Mouse (Mus musculus) heart, postnatal 14 days (tissue): Measurements from ENCODE around the gene Rhobtb1. TPM values are rescaled to one million over a fixed set of nuclear protein-coding genes. Genes with fewer than 3 reads are reported as not detected.

Experiments used
- DNase-seq, 2 experiments: peaks; one replicate each; pipeline ENCODE4 v3.0.0; 2021 to 2022
- intact Hi-C: fragments of 180-260 bp; cut with DNase I; formaldehyde crosslinking; loops from one replicate; pipeline ENCODE4 v1.15.1; 2025
- total RNA-seq, 2 experiments: library from RNA; stranded (reverse); gene quantifications; 2 replicates each; pipeline ENCODE4 v1.2.3; 2021

Rhobtb1 gene
- total RNA-seq, 2 experiments from 2014 or later = 136 TPM

DNA sequence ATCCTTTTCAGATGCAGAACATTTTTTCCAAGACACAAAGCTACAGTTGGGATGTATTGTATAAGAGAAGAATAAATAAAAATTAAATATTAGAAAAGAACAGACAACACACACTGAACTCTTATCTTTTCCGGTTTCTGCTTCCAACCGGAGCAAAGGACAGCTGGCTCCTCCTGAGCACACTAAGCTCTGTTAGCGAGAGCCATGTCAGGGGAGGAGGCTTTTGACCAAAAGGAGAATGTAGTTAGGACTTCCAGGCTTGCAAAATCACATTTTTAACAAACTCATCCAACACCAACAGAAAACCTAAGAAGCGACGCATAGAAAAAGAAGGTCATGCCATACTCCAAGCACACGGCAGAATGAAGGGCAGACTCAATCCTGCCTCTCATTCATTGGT, 54.8 kb downstream of the Rhobtb1 start:
- intact Hi-C loops = no loop called here
- DNase-seq = no peak

DNA sequence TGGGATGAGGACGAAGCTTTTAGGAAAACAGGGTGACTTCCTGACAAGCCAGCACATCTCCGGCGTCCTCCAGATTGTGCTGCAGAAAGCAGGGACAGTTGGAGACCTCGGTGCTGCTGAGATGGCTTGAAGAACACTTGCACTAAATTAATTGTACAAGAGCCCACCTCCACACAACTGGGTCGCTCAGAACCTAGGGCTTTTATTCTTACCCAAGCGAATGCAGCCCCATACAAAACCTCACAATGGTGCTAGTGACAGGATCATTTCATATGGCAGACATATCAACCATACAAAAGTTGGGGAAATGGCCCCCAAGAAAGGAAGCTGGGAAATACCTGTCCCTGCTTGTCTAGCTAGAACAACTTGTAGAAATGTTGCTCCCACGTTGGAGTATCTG, 56.2 kb downstream of the Rhobtb1 start:
- intact Hi-C loops = no loop called here
- no peak for DNase-seq

DNA sequence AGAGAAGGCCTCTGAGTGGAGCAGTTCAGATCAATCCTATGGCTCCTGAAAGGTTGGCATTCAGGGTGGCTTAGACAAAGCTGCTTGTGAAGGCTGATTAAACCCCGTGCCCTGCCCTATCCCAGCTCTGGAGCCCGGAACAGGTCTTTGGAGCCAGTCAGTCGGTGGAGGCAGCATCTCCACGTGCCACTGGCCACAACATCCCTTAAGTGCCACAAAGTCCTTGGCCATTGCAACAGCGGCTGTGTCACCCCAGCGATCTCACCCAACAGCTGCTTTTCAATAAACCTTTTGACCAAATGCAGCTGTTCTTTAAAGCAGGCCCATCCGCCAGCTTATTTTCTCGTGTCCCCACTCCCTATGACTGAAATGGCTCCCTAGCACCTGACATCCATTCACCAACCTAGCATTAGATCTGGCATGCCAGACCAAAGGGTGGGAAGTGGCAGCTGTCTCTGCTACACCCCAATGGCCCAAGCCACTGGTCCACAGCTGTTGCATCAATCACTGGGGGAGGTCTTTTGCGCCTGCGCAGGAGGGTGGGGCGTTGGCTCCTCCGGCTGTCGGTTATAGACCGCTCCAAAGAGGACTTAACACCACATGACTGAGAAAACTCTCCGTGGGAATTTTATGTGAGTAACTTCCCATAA, 56.9 kb downstream of the Rhobtb1 start:
- DNase-seq = peak; percentile 45 to 56
- intact Hi-C loops = loop anchor here (1.0 kb wide), 1 partner anchor 19 kb away; no protein-coding TSS in a partner anchor

DNA sequence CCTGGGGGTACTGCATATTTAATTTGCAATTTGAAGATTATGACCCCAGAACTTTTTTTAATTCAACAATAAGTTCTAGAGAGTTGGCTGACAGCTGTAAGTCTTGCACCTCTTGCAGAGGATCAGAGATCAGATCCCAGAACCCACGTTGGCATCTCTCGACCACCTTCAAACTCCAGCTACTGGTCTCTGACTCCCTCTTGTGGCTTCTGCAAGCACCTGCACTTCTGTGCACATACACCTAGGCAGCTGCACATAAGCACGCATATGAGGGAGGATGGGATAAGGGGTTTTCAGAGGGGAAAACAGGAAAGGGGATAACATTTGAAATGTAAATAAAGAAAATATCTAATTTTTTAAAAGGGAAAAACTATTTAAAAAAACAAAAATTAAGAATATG, 57.5 kb downstream of the Rhobtb1 start:
- intact Hi-C loops = loop anchor here (1.0 kb wide), 1 partner anchor 19 kb away; no protein-coding TSS in a partner anchor
- no peak for DNase-seq

DNA sequence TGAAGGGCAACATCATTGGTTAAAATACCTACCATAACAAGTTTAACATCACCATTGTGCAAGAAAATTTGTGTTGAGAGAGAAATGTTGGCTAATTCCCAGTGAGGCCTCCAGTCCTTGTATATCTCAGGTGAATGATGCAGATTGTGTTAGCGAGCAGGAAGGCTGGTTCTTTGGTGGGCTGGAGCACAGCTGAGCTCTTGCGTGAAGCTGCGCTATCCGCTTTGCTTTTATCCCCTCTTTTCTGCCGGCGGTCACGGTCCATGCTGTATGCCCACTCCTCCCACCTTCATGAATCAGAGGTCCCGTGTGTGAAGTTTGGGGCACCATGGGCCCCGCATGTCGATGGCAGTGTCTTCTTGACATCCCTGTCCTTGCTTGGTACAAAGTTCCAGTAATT, 58.8 kb downstream of the Rhobtb1 start:
- DNase-seq = no peak
- intact Hi-C loops = no loop called here

DNA sequence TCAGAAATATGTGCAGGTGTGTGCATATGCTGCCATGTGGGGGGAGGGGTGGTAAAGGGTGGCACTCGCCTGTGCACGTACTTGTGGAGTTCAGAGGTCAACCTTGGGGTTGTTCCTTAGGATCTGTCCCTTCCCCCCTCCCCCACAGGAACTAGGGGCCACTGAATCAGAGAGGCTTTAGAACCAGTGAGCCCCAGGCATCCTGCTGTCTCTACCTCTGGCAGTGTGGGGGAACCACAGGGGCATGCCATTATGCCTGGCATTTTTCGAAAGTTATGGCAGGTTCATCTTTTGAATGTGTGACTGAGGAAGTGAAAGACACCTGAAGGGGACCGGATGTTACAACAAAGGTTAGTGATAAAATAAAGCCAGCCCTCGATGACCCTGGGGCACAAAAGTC, 59.4 kb downstream of the Rhobtb1 start:
- DNase-seq = no peak
- intact Hi-C loops = no loop called here

DNA sequence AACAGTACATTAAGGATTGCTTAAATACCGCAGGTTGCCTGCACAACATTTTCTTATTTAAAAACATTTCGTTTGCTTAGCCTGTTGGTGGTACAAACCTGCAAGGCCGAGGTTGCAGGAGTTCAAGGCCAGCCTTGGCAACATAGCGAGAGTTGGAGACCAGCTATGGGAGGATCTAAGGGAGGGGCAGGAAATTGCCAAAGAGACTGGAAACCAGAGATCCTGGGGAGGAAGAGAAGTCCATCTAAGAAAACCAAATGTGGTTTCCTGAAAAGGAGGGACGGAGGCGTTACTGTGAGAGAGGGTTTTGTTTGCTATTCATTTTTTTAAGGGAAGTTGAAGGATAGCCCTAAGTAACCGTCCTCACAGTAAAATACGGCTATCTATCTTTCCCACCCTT, 60.3 kb downstream of the Rhobtb1 start:
- intact Hi-C loops = no loop called here
- peak; percentile 31 to 47 for DNase-seq

DNA sequence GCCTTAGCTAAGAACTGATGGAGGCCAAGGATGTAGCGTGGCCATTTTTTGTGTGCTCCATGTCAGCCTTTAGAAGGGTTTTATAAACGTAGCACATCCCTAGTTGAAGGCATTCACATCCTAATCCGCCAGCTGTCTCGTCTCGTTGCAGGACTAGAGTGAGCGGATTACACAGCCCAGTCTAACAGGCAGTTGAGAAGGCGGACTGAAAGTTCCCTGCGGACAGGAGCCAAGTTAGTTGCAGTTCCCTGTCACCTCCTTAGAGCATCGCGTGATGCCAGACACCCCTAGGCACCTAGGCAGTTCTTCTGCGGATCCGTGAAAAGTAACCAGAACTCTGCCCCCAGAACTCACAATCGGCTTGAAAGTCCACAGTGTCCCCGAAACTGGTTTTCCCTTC, 60.7 kb downstream of the Rhobtb1 start:
- DNase-seq = peak; percentile 52 to 53
- intact Hi-C loops = loop anchor here (2.0 kb wide), 2 partner anchors 25 to 51 kb away; no protein-coding TSS in a partner anchor

DNA sequence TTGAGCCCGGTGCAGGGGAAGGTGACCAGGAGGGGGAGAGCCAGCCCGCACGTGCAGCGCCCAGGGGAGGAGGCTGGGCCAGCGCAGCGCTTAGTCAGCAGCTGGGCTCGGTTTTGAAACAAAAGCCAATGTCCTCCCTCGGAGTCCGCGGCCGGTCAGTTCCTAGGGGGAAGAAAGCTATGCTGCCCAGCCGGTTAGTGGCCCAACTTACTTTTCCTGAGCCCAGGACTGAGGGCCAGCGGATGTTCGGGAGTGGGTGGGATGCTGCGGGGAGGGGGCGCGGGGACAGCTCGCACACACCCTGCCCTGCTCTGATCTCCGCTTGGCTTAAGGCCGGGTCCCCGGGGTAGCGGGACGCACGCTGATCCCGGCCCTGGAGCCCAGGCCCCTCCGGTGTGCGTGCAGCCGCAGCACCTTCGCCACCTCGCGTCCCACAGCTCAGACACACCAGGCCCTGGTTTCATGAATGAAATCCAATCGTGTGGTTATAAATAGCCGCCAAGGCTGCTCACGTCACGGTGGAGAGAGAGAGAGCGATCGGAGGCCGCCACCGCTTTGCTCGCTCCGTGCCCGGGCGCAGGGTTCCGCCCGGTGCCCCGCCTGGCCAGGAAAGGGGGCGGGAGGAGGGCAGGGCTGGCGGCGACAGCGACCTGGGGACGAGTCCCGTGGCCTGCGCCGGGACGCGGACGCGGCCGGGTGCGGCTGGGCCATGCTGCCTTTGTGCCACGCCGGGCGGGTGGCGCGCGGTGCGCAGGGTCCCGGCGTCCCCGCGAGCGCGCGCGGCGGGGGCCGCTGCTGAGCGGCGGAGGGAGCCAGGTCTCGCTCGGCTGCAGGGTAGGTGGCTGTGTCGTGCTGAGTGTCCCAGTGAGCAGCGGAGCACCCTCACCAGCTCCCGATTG, 61.6 kb downstream of the Rhobtb1 start, which contains the start of gene A930033H14Rik:
TSS of gene A930033H14Rik (minus strand) at position 557 of the 899 bp plus-strand sequence.
- intact Hi-C loops = loop anchor here (2.0 kb wide), 2 partner anchors 26 to 50 kb away; no protein-coding TSS in a partner anchor

DNA sequence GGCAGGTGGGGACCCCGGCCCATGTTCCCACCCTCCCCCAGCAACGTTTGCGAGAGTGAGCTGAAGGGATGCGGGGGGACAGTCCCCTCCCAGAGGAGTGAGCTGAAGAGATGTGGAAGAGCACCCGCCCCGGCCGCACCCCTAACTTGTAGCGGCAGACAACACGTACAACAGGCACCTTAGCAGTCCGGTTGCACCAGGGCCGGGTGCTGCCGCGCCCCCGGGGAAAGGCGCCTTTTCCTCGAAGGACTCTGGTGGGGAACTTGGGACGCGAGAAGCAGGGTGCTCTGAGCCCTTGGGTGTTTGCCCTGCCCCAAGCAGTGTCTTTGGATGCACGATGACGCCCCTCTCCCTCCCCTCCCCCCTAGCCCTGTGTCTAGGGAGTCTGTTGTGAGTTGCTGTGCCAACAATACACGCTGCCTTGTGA, 62.2 kb downstream of the Rhobtb1 start:
- intact Hi-C loops = loop anchor here (2.0 kb wide), 2 partner anchors 27 to 49 kb away; no protein-coding TSS in a partner anchor

More for the DNA sequence above, 61.6 kb downstream of the Rhobtb1 start, which contains the start of gene A930033H14Rik:
- peak; percentile 89 to 91 for DNase-seq

DNA sequence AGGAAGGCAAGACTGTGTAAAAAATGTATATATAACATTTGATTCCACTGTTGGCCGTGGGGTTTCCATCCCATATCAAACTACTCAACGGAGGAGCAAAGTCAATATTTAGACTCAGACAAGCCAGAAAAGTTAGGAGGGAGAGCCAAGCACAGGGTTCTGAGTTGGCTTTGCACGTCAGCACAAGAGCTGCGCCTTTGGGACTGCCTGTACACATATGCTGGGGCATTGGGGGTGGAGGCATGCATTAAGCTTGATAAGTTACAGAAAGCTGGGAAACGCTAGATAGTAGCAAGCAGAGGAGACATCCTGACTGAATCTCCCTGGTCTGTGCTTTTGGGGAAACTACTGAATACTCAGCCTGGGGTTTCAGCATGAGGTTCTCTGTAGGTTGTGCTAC, 62.8 kb downstream of the Rhobtb1 start:
- DNase-seq = peak in 1 of 2 experiments; percentile 31

More for the DNA sequence above, 62.2 kb downstream of the Rhobtb1 start:
- DNase-seq = peak in 1 of 2 experiments; percentile 43

DNA sequence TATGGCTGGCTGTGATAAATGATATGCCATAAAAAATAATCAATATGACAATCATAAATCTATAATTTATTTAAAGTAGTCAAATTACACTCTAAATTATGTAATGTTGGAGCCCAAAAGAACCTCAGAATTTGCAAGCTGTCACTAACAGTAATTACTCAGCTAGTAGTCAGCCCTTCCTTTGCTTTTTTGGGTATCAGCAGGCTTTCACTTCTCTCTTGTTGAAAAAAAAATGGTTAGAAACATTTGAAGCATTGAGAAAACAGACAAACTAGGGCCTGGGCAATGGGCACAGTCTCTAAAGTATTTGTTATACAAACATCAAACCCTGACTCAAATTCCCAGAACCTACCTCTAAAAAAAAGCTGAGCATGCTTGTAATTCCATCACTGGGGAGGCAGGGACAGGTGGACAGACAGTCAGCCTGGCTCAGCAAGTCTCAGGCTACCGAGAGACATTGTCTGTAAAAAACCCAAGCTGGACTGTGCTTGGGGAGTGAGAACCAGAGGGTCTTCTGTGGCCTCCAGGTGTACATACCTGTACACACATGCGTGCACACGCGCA, 66.0 kb downstream of the Rhobtb1 start:
- intact Hi-C loops = no loop called here

More for the DNA sequence above, 62.8 kb downstream of the Rhobtb1 start:
- intact Hi-C loops = loop anchor here (2.0 kb wide), 2 partner anchors 27 to 49 kb away; no protein-coding TSS in a partner anchor

DNA sequence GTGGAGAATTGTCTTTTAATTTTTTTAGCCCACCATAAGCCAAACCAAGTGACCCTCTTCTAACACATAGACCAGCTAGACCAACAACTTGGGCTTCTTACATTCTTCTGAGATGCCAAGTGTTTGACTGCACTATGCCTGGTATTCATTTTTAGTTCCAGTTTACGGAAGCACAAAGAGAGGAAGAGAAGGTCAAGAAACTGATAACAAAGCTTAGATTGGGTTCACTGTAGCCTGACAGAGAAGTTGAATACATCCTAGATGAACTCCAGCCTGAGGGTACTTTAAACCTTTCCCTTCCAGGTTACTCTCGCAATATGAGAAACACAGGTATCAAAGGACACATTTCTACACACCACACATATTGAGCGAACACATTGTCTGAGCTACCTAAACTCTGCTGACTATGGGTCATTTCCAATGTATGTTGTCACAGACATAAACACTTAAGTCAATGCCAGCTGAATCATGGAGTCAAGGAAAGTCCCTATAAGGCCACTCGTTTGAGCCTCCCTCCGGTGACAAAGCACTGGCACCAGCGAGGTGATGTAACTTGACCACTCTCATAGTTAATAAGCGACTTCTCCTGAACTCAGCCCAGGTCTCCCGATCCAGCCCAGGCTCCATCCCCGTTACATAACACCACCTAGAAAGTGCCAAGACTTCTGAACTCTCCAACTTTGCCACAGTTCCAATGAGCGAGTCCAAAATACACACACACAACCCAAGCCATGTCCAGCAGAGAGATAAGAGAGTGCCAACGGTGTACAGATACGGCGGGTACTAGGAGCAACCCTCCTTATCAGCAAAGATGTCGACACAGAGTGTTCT, 67.4 kb downstream of the Rhobtb1 start:
- peak; percentile 64 to 69 for DNase-seq
- intact Hi-C loops = no loop called here

More for the DNA sequence above, 66.0 kb downstream of the Rhobtb1 start:
- no peak for DNase-seq

DNA sequence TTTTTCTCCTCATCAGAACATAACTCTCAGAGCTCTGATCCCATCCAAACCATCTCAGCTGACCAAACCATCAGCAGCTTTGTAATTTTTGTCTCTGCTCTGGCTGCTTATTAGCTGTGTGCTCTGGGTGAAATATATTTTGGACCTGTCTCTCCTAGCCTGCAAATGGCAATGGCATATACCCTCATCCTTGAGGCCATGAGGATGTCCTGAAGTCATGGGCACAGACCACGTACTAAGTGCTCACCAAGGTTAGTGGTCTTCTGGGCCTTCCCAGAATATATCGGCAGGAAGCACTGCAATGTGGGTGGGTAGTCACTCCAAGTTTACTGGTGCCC, 68.0 kb downstream of the Rhobtb1 start:
- intact Hi-C loops = no loop called here
- DNase-seq = no peak

DNA sequence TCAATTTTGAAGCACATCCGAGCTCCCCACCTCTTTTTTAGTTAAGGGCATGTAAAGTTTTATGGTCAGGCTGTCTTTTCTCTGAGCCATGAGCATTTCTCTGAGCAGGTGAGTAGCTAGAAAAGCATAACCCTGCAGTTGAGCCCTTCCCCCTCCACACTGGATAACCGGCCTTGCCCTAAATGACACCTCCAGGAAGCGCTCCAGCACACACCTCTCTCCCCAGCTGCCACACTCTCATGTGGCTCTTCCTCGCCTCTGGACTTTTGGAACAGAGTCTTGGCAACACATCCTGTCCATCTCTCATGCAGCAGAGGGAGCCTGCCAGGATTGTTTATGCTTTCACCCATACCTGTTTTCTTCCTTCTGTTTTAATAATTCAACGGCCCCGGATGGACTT, 69.1 kb downstream of the Rhobtb1 start:
- intact Hi-C loops = no loop called here
- DNase-seq = peak; percentile 55 to 59

DNA sequence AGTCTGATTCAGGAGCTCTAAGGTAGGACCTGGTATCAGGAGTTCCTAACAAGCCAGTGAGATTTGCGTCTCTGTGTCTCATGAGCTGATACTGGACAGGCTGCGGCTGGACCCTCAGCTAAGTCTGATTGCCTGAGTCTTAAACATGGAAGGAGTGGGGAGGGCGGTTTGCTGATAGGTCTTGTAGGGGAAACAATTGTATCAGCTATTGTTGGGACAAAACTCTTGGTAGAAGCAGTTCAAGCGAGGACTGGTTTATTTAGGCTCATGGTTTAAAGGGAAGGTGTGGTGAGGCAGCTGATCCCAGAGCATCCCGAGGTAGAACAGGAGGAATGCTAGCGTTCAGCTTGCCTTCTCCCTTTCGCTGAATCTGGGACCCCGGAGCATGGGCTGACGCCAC, 69.9 kb downstream of the Rhobtb1 start:
- intact Hi-C loops = no loop called here

DNA sequence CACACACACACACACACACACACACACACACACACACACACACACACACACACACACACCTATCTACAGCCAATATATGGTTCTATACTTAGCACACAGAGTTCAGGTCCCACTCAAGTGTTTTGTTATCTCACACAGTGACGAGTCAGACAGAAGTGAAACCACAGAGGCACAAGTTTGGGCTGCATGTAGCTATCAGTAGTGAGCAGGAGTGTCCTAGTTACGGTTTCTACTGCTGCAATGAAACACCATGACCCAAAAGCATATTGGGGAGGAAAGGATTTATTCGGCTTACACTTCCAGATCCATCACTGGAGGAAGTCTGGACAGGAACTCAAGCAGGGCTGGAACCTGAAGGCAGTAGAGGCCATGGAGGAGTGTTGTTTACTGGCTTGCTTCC, 70.7 kb downstream of the Rhobtb1 start:
- intact Hi-C loops = no loop called here
- DNase-seq = no peak

More for the DNA sequence above, 69.9 kb downstream of the Rhobtb1 start:
- no peak for DNase-seq

DNA sequence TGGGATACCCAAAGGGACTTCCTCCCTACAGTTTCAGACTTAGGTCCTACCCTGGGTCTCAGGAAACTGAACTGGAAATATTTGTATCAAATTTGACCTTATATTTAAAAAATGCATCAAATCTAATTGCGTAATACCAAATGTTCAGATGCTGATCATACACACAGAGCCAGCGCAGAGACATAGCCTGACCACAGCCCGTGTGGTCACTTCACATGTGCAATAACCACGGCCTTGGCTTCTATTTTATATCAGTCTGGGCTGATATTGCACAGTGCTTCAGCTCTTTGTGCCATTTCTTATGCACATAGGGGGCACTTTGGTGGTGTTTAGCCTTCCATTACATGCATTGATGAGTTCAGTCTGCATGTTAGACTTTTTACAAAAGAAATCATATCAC, 72.0 kb downstream of the Rhobtb1 start:
- intact Hi-C loops = no loop called here
- DNase-seq = no peak

DNA sequence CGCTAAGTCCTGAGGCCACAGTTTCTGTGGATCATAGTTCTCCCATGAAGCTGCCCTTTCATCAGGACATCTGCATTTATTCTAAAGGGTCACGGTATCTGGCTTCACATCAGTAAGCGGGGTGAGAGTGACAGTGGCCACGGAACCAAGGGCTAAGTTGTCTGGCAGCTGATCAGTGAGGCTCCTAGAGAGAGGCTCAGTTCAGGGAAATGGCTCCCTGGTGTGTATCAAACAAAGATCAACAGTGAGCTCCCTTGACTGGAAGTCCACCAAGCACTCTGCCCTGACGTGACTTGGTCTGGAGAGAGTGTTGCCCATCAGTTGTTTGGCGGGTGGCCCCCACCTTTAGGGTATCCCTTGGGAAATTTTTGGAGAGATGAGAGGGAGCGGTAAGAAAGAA, 73.0 kb downstream of the Rhobtb1 start:
- no peak for DNase-seq
- intact Hi-C loops = no loop called here

DNA sequence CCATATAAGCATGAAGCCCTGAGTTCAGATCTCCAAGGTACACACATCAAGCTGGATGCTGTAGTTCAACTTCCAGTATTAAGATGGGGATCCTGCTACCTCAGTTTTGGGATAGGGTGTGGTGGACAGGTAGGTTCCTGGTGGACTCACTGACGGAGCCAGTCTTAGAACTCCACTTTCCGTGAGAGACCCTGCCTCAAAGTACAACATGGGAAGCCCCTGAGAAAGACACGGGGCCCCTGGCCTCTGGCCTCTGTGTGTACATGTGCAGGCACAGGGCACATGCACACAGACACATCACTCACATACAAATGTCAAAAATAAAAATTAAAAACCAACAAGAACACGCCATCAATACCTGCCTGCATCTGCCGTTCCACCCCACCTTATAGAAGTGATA, 74.2 kb downstream of the Rhobtb1 start:
- intact Hi-C loops = no loop called here
- DNase-seq = no peak
